Mouse (Mus musculus): ENCODE measurements at regions not wholly inside any gene's neighbourhood (a gene's known extent, or its start where the extent isn't known, plus 50 kb on each side); places are given as distances from the start of the nearest gene placed in this dataset.

DNA sequence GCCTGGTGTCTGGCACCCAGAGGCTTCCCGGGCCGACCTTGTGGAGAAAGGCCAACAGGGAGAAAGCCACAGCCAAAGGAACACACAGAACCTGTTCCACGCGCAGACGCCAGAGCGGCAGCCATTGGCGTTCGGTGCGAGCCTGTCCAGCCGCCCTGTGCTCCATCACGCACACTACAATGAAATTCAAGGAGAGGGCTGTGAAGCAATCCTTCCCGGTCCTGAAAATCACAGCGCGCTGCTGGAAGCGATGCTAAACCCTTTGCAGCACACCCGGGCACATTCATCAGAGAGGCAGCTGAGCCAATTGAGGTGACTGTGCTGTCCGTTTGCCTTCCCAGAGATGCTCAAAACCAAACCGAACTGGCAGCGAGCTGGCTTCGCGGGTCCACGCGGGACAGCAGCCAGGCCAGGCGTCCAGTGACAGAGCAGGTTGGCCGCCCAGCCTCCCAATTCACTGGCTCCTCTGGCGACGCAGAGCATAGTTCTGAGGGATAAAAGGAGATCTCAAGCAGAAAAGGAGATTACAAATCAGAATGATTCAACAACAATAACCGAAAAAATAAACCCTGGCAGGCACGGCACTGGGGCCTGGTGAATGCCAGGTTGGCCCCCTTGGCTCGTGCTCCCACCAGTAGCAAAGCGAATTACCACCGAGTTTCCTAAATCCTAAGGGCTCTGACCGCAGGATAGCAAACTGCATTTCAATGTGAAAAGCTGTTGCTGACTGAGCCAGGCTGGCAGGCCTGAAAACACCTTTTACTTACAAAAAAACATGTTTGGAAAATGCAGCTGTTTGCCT lies 83.1 kb upstream of the Foxd3 start:
- Histone ChIP-seq H3K4me1 (replicated peaks; ENCODE audit: control insufficient read depth, insufficient read depth, low read length) (no peaks in the 10 kb centered on the region), H3K27ac (ENCODE audit: low read depth, low read length) (no peak overlapping the region), H3K9me3 (ENCODE audit: control insufficient read depth) (no peaks in the 10 kb centered on the region; the same call in 1 of the 2 replicates), H3K36me3 (ENCODE audit: control insufficient read depth, insufficient read depth) (no peaks in the 10 kb centered on the region), H3K4me2 (replicated peaks; ENCODE audit: low read depth) (peak overlapping the region; percentile 38), H3K9ac (ENCODE audit: low read depth, low read length) (no peak overlapping the region), H3K4me3 (ENCODE audit: low read depth, low read length) (0 out of 2 replicates have a peak overlapping the region, but pooled peaks have one; percentile 9), H3K27me3 (replicated peaks; ENCODE audit: control insufficient read depth, insufficient read depth, low read length) (peaks cover 17% of the 10 kb centered on the region; the same call in 1 of the 2 replicates)
- no peak for ATAC-seq
- WGBS = 6% methylated on average over 33 of the region's 33 CpGs
- TF ChIP-seq CTCF (IDR thresholded peaks at IDR 0.05; ENCODE audit: low read depth) = no peak

DNA sequence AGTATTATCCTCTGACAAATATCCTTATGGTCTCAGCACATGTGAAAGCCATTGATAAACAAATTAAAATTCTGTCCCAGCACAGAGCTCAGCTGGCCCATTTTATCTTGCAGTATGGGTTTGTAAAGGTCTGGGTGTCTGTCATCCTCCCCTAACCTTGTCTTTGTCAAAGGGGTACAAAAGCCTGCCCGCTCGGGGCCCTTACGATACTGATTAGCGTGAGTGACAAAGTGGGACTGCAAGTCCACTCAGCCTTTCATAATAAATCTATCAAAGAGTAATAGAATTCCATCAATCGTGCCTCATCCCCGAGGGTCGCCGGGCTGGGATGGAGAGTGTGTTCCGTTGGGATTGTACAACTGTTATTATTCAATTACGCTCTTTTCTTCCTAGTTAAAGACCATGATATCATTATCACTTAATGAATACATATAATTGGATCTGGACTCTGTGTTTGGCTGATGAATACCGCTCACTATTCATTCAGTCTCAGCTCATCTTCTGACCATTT lies 82.0 kb upstream of the Foxd3 start:
- H3K4me2 ChIP-seq (replicated peaks; ENCODE audit: low read depth) = no peak overlapping the region
- WGBS = 59% methylated on average over 11 of the region's 11 CpGs
- H3K27me3 ChIP-seq (replicated peaks; ENCODE audit: control insufficient read depth, insufficient read depth, low read length) = peaks cover 17% of the 10 kb centered on the region; the same call in 1 of the 2 replicates
- H3K9me3 ChIP-seq (ENCODE audit: control insufficient read depth) = no peaks in the 10 kb centered on the region
- H3K9ac ChIP-seq (ENCODE audit: low read depth, low read length) = no peak overlapping the region
- no peaks in the 10 kb centered on the region for H3K4me1 ChIP-seq (replicated peaks; ENCODE audit: control insufficient read depth, insufficient read depth, low read length)
- no peak overlapping the region for H3K4me3 ChIP-seq (ENCODE audit: low read depth, low read length)
- no peak for ATAC-seq
- no peak for TF ChIP-seq CTCF (IDR thresholded peaks at IDR 0.05; ENCODE audit: low read depth)
- H3K27ac ChIP-seq (ENCODE audit: low read depth, low read length) = no peak overlapping the region
- H3K36me3 ChIP-seq (ENCODE audit: control insufficient read depth, insufficient read depth) = no peaks in the 10 kb centered on the region

DNA sequence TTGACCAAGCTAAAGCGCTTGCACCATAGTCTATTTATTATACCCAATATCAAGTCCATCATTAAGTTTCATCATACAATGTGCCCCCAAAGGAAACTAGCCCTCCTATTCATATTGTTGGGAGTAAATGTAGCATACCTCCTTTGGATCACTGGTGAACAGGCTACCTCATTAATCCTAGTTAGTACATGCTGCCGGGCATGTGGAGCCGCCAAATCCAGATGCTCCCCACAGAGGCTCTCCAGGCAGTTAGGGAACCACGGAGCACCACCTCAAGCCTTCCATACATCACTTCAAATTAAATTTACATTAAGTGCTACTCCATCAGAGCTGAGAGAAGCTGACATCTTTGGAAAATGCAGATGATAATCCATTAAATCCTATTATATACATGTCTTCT lies 81.1 kb upstream of the Foxd3 start:
- no peak for TF ChIP-seq CTCF (IDR thresholded peaks at IDR 0.05; ENCODE audit: low read depth)
- Histone ChIP-seq H3K4me1 (replicated peaks; ENCODE audit: control insufficient read depth, insufficient read depth, low read length) (no peaks in the 10 kb centered on the region), H3K27me3 (replicated peaks; ENCODE audit: control insufficient read depth, insufficient read depth, low read length) (peaks cover 17% of the 10 kb centered on the region; the same call in 1 of the 2 replicates), H3K4me3 (ENCODE audit: low read depth, low read length) (no peak overlapping the region), H3K9ac (ENCODE audit: low read depth, low read length) (no peak overlapping the region), H3K36me3 (ENCODE audit: control insufficient read depth, insufficient read depth) (no peaks in the 10 kb centered on the region), H3K27ac (ENCODE audit: low read depth, low read length) (no peak overlapping the region), H3K9me3 (ENCODE audit: control insufficient read depth) (no peaks in the 10 kb centered on the region), H3K4me2 (replicated peaks; ENCODE audit: low read depth) (no peak overlapping the region)
- WGBS = 57% methylated on average over 4 of the region's 4 CpGs
- no peak for ATAC-seq

DNA sequence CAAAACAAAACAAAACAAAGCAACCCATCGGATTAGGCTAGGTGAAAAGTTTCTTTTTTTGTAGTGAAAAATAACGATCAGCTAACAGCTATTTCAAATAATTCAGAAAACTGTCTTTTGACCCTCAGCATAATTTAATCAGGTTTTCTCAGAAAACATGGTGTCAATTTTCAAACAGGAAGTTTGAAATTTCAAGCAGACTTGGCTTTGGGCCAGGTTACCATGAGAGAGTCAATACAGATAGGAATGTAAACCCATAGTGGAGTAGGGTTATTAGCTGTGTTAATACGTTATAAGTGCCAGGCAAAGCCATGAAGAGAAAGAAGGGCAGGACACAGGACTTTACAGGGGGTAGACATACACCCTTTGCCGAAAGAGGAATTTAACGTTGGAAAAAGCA lies 58.3 kb upstream of the Foxd3 start:
- H3K9ac ChIP-seq (ENCODE audit: low read depth, low read length) = no peak overlapping the region

GRCm38 (mm10) chr4:99600741-99601140 lies 55.4 kb upstream of the Foxd3 start:
- WGBS = 44% methylated on average over 10 of the region's 10 CpGs
- Histone ChIP-seq H3K27me3 (replicated peaks; ENCODE audit: control insufficient read depth, insufficient read depth, low read length) (no peaks in the 10 kb centered on the region), H3K4me3 (ENCODE audit: low read depth, low read length) (no peak overlapping the region; the same call in 1 of the 2 replicates), H3K36me3 (ENCODE audit: control insufficient read depth, insufficient read depth) (no peaks in the 10 kb centered on the region), H3K27ac (ENCODE audit: low read depth, low read length) (no peak overlapping the region), H3K9ac (ENCODE audit: low read depth, low read length) (no peak overlapping the region), H3K4me2 (replicated peaks; ENCODE audit: low read depth) (peak overlapping the region; percentile 48), H3K9me3 (ENCODE audit: control insufficient read depth) (no peaks in the 10 kb centered on the region), H3K4me1 (replicated peaks; ENCODE audit: control insufficient read depth, insufficient read depth, low read length) (no peaks in the 10 kb centered on the region)
- no peak for TF ChIP-seq CTCF (IDR thresholded peaks at IDR 0.05; ENCODE audit: low read depth)
- no peak for ATAC-seq

More for the DNA sequence above, 58.3 kb upstream of the Foxd3 start:
- Histone ChIP-seq H3K27me3 (replicated peaks; ENCODE audit: control insufficient read depth, insufficient read depth, low read length) (no peaks in the 10 kb centered on the region), H3K4me1 (replicated peaks; ENCODE audit: control insufficient read depth, insufficient read depth, low read length) (no peaks in the 10 kb centered on the region), H3K9me3 (ENCODE audit: control insufficient read depth) (no peaks in the 10 kb centered on the region), H3K4me3 (ENCODE audit: low read depth, low read length) (no peak overlapping the region), H3K27ac (ENCODE audit: low read depth, low read length) (no peak overlapping the region), H3K36me3 (ENCODE audit: control insufficient read depth, insufficient read depth) (no peaks in the 10 kb centered on the region), H3K4me2 (replicated peaks; ENCODE audit: low read depth) (no peak overlapping the region)
- no peak for TF ChIP-seq CTCF (IDR thresholded peaks at IDR 0.05; ENCODE audit: low read depth)
- WGBS = 60% methylated on average over 5 of the region's 5 CpGs
- no peak for ATAC-seq

- Histone ChIP-seq H3K4me2 (replicated peaks; ENCODE audit: low read depth) (no peak overlapping the region), H3K27me3 (replicated peaks; ENCODE audit: control insufficient read depth, insufficient read depth, low read length) (no peaks in the 10 kb centered on the region), H3K4me3 (ENCODE audit: low read depth, low read length) (no peak overlapping the region), H3K9ac (ENCODE audit: low read depth, low read length) (no peak overlapping the region), H3K4me1 (replicated peaks; ENCODE audit: control insufficient read depth, insufficient read depth, low read length) (no peaks in the 10 kb centered on the region), H3K36me3 (ENCODE audit: control insufficient read depth, insufficient read depth) (no peaks in the 10 kb centered on the region), H3K27ac (ENCODE audit: low read depth, low read length) (no peak overlapping the region), H3K9me3 (ENCODE audit: control insufficient read depth) (no peaks in the 10 kb centered on the region)
- WGBS = 56% methylated on average over 6 of the region's 6 CpGs
- ATAC-seq = no peak
- no peak for TF ChIP-seq CTCF (IDR thresholded peaks at IDR 0.05; ENCODE audit: low read depth)
These were observed 54.6 kb upstream of the Foxd3 start for GRCm38 (mm10) chr4:99601463-99601862.

All from intestine, postnatal 0 days (tissue).